ENCODE assay signal across 8 mouse cellular contexts in the genomic region with DNA sequence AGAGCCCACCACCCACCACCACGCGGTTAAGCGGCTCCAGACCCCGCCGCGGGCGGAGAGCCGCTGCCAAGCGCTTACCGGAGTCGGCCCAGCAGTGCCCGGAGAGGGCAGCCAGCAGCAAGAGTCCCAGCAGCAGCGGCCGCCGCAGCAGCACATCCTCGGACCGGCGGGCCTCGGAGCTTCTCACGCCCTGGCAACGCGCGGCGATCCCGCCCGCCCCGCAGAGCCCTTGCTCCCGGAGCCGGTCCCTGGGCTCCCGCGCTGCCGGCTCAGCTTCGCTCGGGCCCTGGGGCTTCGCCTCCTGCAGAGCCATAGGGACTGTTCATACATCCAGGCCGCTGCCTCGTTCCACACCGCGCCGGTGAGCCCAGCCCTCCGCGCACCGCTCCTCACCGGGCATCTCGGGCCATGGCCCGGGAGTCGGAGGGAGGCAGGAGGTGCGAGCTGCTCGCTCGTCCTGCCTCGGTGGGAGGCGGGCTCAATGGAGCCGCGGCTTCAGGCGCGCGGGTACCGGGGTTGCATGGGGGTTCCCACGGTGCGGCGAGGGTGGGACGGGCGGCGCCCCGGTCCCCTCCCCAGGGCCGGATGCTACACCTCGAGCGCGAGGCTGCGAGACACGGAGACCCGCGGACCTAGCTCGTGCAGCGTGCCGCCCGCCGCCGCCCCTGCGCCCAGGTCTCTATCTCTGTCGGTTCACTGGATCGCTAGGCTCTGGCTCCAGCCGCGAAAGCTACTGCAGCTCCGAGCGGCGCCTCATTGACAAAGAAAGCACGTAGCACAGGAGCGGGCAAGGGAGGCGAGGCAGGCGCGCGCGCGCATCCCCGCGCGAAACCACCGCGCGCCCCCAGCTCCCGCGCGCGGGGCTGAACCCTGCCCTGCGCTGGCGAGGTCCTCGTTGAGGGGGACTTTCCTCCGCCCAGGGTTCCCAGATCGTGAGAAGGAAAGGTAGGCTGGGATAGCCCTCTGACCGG. TPM values are rescaled to one million over a fixed set of nuclear protein-coding genes. Genes with fewer than 3 reads are reported as not detected.
DNase-seq lines count a peak whose midpoint lies in the region; ATAC-seq and TF ChIP-seq lines count a peak whose summit lies in the region.

No protein-coding gene starts in this region.

- H3K36me3 ChIP-seq in embryonic facial prominence, embryonic 10.5 days (replicated peaks), result no peaks in the 10 kb centered on the region
- H3K36me3 ChIP-seq in hindbrain, embryonic 10.5 days, result no peaks in the 10 kb centered on the region
- H3K36me3 ChIP-seq in midbrain, embryonic 16.5 days (ENCODE audit: control insufficient read depth, insufficient read depth, low read length), result no peaks in the 10 kb centered on the region
- no peaks in the 10 kb centered on the region for H3K36me3 ChIP-seq in thymus, adult 2 months (ENCODE audit: control insufficient read depth, insufficient read depth, low read length)

- peak; percentile 94 for ATAC-seq in midbrain, embryonic 16.5 days

- peaks cover 93% of the 10 kb centered on the region for H3K27me3 ChIP-seq in embryonic facial prominence, embryonic 10.5 days (replicated peaks; ENCODE audit: low read depth, poor library complexity, severe bottlenecking)
- peaks cover 76% of the 10 kb centered on the region for H3K27me3 ChIP-seq in hindbrain, embryonic 10.5 days (ENCODE audit: insufficient read depth, poor library complexity, severe bottlenecking)
- no peaks in the 10 kb centered on the region for H3K27me3 ChIP-seq in midbrain, embryonic 16.5 days (ENCODE audit: control insufficient read depth, insufficient read depth, low read depth, low read length)
- H3K27me3 ChIP-seq in thymus, adult 2 months (ENCODE audit: control insufficient read depth, insufficient read depth, low read length), result peaks cover 5% of the 10 kb centered on the region

- H3K4me2 ChIP-seq in midbrain, embryonic 16.5 days (ENCODE audit: low read length), result peak overlapping the region; percentile 71

- peak overlapping the region; percentile 99 for H3K9ac ChIP-seq in midbrain, embryonic 16.5 days (ENCODE audit: low read depth, low read length)

- H3K4me1 ChIP-seq in embryonic facial prominence, embryonic 10.5 days, result peaks cover 14% of the 10 kb centered on the region
- peaks cover 36% of the 10 kb centered on the region; the same call in 1 of the 2 replicates for H3K4me1 ChIP-seq in hindbrain, embryonic 10.5 days (replicated peaks)
- H3K4me1 ChIP-seq in midbrain, embryonic 16.5 days (ENCODE audit: control insufficient read depth, insufficient read depth, low read length), result peaks cover 33% of the 10 kb centered on the region
- peaks cover 15% of the 10 kb centered on the region; the same call in 1 of the 2 replicates for H3K4me1 ChIP-seq in thymus, adult 2 months (replicated peaks; ENCODE audit: control insufficient read depth, insufficient read depth, low read length)

- TF ChIP-seq POLR2A in thymus, adult 2 months (IDR thresholded peaks at IDR 0.05; ENCODE audit: control insufficient read depth, extremely low read depth, insufficient read depth, low read length, poor library complexity), result no peak

- peak overlapping the region; percentile 71 for H3K4me3 ChIP-seq in embryonic facial prominence, embryonic 10.5 days
- peak overlapping the region; percentile 71 for H3K4me3 ChIP-seq in hindbrain, embryonic 10.5 days
- H3K4me3 ChIP-seq in midbrain, embryonic 16.5 days (ENCODE audit: low read depth, low read length), result peak overlapping the region; percentile 92
- peak overlapping the region; percentile 26 for H3K4me3 ChIP-seq in thymus, adult 2 months (ENCODE audit: control insufficient read depth, insufficient read depth, low read length)

- WGBS in embryonic facial prominence, embryonic 10.5 days, result under 1% methylated on average over 111 of the region's 111 CpGs
- WGBS in hindbrain, embryonic 10.5 days, result under 1% methylated on average over 111 of the region's 111 CpGs
- WGBS in midbrain, embryonic 16.5 days, result under 1% methylated on average over 94 of the region's 111 CpGs
- 2% methylated on average over 107 of the region's 111 CpGs for WGBS in thymus, adult 2 months

- H3K27ac ChIP-seq in embryonic facial prominence, embryonic 10.5 days (replicated peaks), result peak overlapping the region; percentile 84
- peak overlapping the region; percentile 90 for H3K27ac ChIP-seq in hindbrain, embryonic 10.5 days
- H3K27ac ChIP-seq in midbrain, embryonic 16.5 days (ENCODE audit: low read length), result peak overlapping the region; percentile 96
- no peak overlapping the region for H3K27ac ChIP-seq in thymus, adult 2 months (ENCODE audit: control insufficient read depth, insufficient read depth, low read length)

- DNase-seq in gastrocnemius, postnatal 10 days, result peak; percentile 40
- DNase-seq in gastrocnemius, postnatal 36 days, result no peak
- DNase-seq in adrenal gland, postnatal 10 days, result peak; percentile 62
- DNase-seq in embryonic facial prominence, embryonic 10.5 days (ENCODE audit: low spot score), result peak; percentile 74
- DNase-seq in hindbrain, embryonic 10.5 days (ENCODE audit: low spot score), result peak; percentile 73
- peak; percentile 51 to 66 for DNase-seq in left cerebral cortex, postnatal 10 days (ENCODE audit: extremely low spot score in 1 of 2, low spot score in 2 of 2)
- DNase-seq in thymus, adult 2 months, result peak; percentile 53

- TF ChIP-seq CTCF in thymus, adult 2 months (IDR thresholded peaks at IDR 0.05; ENCODE audit: borderline replicate concordance, control insufficient read depth, extremely low read depth, insufficient read depth, low read length, poor library complexity), result no peak

- intact Hi-C loops in gastrocnemius, postnatal 36 days (cut with DNase I), result no loop called here
- intact Hi-C loops in left cerebral cortex, postnatal 10 days (cut with DNase I), result no loop called here

- H3K9me3 ChIP-seq in embryonic facial prominence, embryonic 10.5 days, result no peaks in the 10 kb centered on the region
- H3K9me3 ChIP-seq in hindbrain, embryonic 10.5 days, result no peaks in the 10 kb centered on the region
- no peaks in the 10 kb centered on the region for H3K9me3 ChIP-seq in midbrain, embryonic 16.5 days (replicated peaks; ENCODE audit: control insufficient read depth, low read length, poor library complexity, severe bottlenecking)

RNA-seq across cellular contexts. Expression of gene D430041D05Rik, which starts 0.7 kb away (rescaled TPM):
- 1 to 10 TPM; 2.9 to 3.0 TPM for total RNA-seq in gastrocnemius, postnatal 10 days (2021)
- 1 to 10 TPM in 1 of 2 experiments, under 1 TPM in 1; 0.94 to 1.6 TPM for total RNA-seq in gastrocnemius, postnatal 36 days (2021)
- total RNA-seq in adrenal gland, postnatal 10 days (2021), result 1 to 10 TPM; 3.8 TPM
- polyA plus RNA-seq in embryonic facial prominence, embryonic 10.5 days (2016; fragmentation: Nextera tagmentation; extraction: Ambion mirVana), result 0.60 and 0.82 TPM in 2 replicates
- 1.2 and 1.7 TPM in 2 replicates for polyA plus RNA-seq in hindbrain, embryonic 10.5 days (2016; fragmentation: Nextera tagmentation; extraction: Ambion mirVana)
- total RNA-seq in left cerebral cortex, postnatal 10 days (2021), result 10 to 100 TPM; 94.4 to 99.5 TPM
- 9.3 and 11.6 TPM in 2 replicates for polyA plus RNA-seq in midbrain, embryonic 16.5 days (2015; fragmentation: Nextera tagmentation; extraction: Ambion mirVana)
- 3.0 and 3.3 TPM in 2 replicates for polyA plus RNA-seq in thymus, adult 2 months (2012; rRNA removed)

Comparison
In these comparisons a context has a peak if more than half of its experiments do, and no peak if none do; other contexts are left out.
1. DNase-seq: peak in gastrocnemius, postnatal 10 days (single experiment), adrenal gland, postnatal 10 days (single experiment), embryonic facial prominence, embryonic 10.5 days (single experiment), hindbrain, embryonic 10.5 days (single experiment), left cerebral cortex, postnatal 10 days (2 of 2) and thymus, adult 2 months (single experiment); none in gastrocnemius, postnatal 36 days (0 of 2).
2. H3K4me3 ChIP-seq: peak in every context shown above with its lines; median percentile 92 in midbrain, embryonic 16.5 days; 71 in embryonic facial prominence, embryonic 10.5 days; 71 in hindbrain, embryonic 10.5 days; 26 in thymus, adult 2 months.
3. RNA of gene D430041D05Rik, which starts 0.7 kb away (total RNA-seq): 94.4 to 99.5 TPM in left cerebral cortex, postnatal 10 days; 3.8 TPM in adrenal gland, postnatal 10 days, 2.9 to 3.0 TPM in gastrocnemius, postnatal 10 days and 0.94 to 1.6 TPM in gastrocnemius, postnatal 36 days; every median in the first group is over 10 times any median in the second.